Mouse (Mus musculus) cerebellum, adult 9-10 months (tissue): ENCODE measurements at regions not wholly inside any gene's neighbourhood (a gene's known extent, or its start where the extent isn't known, plus 50 kb on each side); places are given as distances from the start of the nearest gene placed in this dataset.

Experiments
- DNase-seq: peaks from one replicate; pipeline ENCODE4 v3.0.0; 2022

DNA sequence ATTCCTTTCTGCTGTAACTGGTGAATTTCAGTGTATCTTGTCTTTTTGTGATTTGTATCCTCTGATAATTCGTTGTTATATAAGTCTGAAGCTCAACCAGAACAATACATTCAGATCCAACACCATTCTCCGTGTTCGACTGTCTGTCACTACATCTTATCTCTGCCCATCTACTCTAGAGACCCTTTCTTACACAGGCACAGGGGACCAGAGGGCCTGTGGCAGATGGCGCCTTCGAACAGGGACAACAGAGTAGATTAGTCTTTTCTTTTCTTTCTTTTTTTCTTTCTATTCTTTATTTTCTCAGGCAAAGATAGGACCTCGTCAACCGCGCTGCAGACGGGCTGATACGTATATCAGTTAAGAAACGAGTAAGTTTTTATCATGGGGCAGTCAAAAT, 215.3 kb downstream of the Gm21294 start:
- DNase-seq: peak; percentile 0
